Mouse (Mus musculus): Measurements from ENCODE around the gene Ksr1.
"Not testable (repeated sequence)": the region's sequence is repeated elsewhere in the genome, so short reads cannot be mapped to it uniquely, and the experiment has no call there.

- not testable (repeated sequence) for TF ChIP-seq CTCF (IDR thresholded peaks at IDR 0.05; ENCODE audit: borderline replicate concordance, control insufficient read depth, extremely low read depth, insufficient read depth, low read length, poor library complexity); POLR2A (IDR thresholded peaks at IDR 0.05; ENCODE audit: control insufficient read depth, extremely low read depth, insufficient read depth, low read length, poor library complexity)
Observed at GRCm38 (mm10) chr11:79007356-79007755, 138.9 kb downstream of the Ksr1 start.
